Mouse (Mus musculus) intestine, postnatal 0 days (tissue): Measurements from ENCODE around the gene Gpr89. TPM values are rescaled to one million over a fixed set of nuclear protein-coding genes. Genes with fewer than 3 reads are reported as not detected.

ENCODE experiments used
- ATAC-seq: fragments of 200-750 bp; cut with Nextera tagmentation; 2 replicates; pipeline ENCODE4 v1.8.0; 2017; ENCODE audit warnings: mild to moderate bottlenecking, moderate TSS enrichment, moderate library complexity
- H3K27ac ChIP-seq: fragments of 300-500 bp; sonication (generic); 2 replicates; pipeline ENCODE4 v1.5.1; 2014; ENCODE audit warnings: mild to moderate bottlenecking, low read depth, low read length, moderate library complexity
- H3K27me3 ChIP-seq: fragments of 300-500 bp; sonication (generic); replicated peaks from 2 replicates; pipeline ENCODE4 v1.6.1; 2014; ENCODE audit warnings: low read length, mixed read lengths; ENCODE audit not compliant: control insufficient read depth, insufficient read depth
- H3K36me3 ChIP-seq: fragments of 300-500 bp; sonication (generic); 2 replicates; pipeline ENCODE4 v1.6.1; 2014; ENCODE audit warnings: mild to moderate bottlenecking, moderate library complexity; ENCODE audit not compliant: control insufficient read depth, insufficient read depth
- H3K4me1 ChIP-seq: fragments of 300-500 bp; sonication (generic); replicated peaks from 2 replicates; pipeline ENCODE4 v1.6.1; 2014; ENCODE audit warnings: antibody characterized with exemption, low read length, mixed read lengths; ENCODE audit not compliant: control insufficient read depth, insufficient read depth
- H3K4me2 ChIP-seq: fragments of 300-500 bp; sonication (generic); replicated peaks from 2 replicates; pipeline ENCODE4 v1.6.1; 2014; ENCODE audit warnings: low read depth, mild to moderate bottlenecking, moderate library complexity
- H3K4me3 ChIP-seq: fragments of 300-500 bp; sonication (generic); 2 replicates; pipeline ENCODE4 v1.5.1; 2014; ENCODE audit warnings: low read depth, low read length
- H3K9ac ChIP-seq: fragments of 300-500 bp; sonication (generic); 2 replicates; pipeline ENCODE4 v1.6.1; 2014; ENCODE audit warnings: mild to moderate bottlenecking, low read depth, low read length
- H3K9me3 ChIP-seq: fragments of 300-500 bp; sonication (generic); 2 replicates; pipeline ENCODE4 v1.6.1; 2016; ENCODE audit warnings: mixed run types; ENCODE audit not compliant: control insufficient read depth
- CTCF ChIP-seq: sonication (generic); IDR thresholded peaks from 2 replicates; pipeline ENCODE4 v1.5.1; 2016; ENCODE audit warnings: low read depth, mild to moderate bottlenecking, control low read depth, antibody characterized with exemption, moderate library complexity
- WGBS: fragments of 180-500 bp; shearing (Covaris S2); extraction: QIAGEN DNeasy Blood & Tissue Kit; methylation state at CpG from one replicate; pipeline ENCODE4 v1.1.7; 2014; 5-methylcytosine and 5-hydroxymethylcytosine counted together
- polyA plus RNA-seq: library from polyadenylated mRNA; unstranded; fragments of >200 nt; fragmentation: Nextera tagmentation; extraction: Ambion mirVana; gene quantifications from 2 replicates; pipeline ENCODE4 v1.2.1, GENCODE M21; 2015

The Gpr89 gene
- polyA plus RNA-seq, 1 experiment from 2014 or later = 76.6 TPM

DNA sequence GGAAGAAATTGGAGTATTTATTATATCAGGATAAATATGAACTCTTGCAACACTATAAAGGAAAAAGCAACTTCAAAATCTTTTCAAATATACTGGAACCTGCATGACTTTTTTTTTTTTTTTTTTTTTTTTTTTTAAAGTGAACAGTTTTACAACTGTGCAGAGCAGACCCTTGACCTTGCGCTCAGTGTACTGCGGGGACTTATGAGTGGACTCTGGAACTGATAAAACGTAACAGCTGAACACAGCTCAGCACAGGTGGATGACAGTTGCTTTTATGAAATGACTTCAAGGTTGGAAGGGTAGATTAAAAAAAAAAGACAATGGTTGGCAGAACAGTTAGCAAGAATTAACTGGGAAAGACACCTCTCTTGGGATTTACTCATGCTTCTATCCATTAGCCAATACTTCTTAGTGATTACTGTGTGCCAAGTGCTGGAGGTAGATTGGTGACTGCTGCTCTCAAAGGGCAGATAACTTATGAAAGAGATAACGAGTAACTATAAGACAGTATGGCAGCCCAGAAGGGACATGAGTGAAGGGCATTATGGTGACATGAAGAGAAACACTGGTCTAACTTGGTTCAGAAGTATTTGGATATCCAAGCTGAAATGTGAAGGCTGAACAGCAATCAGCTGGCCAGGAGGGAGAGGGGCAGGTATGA is 2.7 kb downstream of the Gpr89 start:
- Histone ChIP-seq H3K27me3 (no peaks in the 10 kb centered on the region), H3K4me3 (no peak overlapping the region), H3K4me2 (0 out of 2 replicates have a peak overlapping the region, but pooled peaks have one; percentile 13), H3K9ac (no peak overlapping the region), H3K9me3 (no peaks in the 10 kb centered on the region), H3K4me1 (peaks cover 4% of the 10 kb centered on the region; the same call in 1 of the 2 replicates), H3K27ac (peak overlapping the region; percentile 77), H3K36me3 (peaks cover 8% of the 10 kb centered on the region)
- WGBS = 42% methylated on average over 4 of the region's 4 CpGs
- no peak for TF ChIP-seq CTCF
- ATAC-seq = peak; percentile 83

GRCm38 (mm10) chr3:96883690-96884089 is 21.5 kb downstream of the Gpr89 start:
- no peak for ATAC-seq
- H3K27me3 ChIP-seq = no peaks in the 10 kb centered on the region
- WGBS = 86% methylated on average over 7 of the region's 7 CpGs
- no peaks in the 10 kb centered on the region for H3K4me1 ChIP-seq
- no peak overlapping the region for H3K9ac ChIP-seq
- H3K9me3 ChIP-seq = no peaks in the 10 kb centered on the region
- TF ChIP-seq CTCF = no peak
- no peak overlapping the region for H3K27ac ChIP-seq
- no peak overlapping the region for H3K4me3 ChIP-seq
- peaks cover 52% of the 10 kb centered on the region for H3K36me3 ChIP-seq
- H3K4me2 ChIP-seq = no peak overlapping the region

DNA sequence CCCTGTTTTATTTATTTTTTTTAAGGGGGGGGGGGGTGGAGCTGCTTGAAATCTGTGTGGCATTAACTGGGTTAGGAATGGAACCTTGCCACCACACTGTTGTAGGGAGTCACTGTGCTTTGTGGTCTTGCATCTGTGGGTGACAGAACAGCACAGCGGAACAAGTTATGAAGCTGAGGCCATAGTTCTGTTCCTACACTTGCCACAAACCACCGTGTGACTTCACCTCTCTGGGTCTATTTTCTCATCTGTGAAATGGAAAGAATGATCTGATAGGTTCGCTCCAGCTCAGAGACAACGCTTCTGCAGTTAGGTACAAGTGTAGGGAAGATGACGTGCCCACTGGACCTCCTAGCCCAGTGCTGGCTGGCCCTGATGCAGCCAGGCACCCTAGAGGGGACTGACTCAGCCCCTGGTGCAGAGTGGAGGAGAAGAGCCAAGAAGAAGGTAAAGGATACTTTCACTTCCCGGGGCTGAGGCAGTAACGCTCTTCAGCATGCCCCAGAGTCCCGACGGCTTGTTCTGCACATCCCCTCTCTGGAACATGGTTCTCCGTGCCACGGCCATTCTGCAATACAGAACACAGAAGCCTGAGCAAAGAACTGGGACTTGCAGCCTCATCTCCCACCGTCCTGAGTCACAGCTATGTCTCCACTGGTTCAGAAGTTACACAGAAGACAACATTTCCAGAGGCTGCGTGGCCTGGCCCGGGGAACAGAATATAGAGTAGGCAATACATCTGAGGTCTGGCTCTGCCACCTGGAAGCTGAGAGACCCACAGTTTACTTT is 22.9 kb downstream of the Gpr89 start:
- no peak for TF ChIP-seq CTCF

DNA sequence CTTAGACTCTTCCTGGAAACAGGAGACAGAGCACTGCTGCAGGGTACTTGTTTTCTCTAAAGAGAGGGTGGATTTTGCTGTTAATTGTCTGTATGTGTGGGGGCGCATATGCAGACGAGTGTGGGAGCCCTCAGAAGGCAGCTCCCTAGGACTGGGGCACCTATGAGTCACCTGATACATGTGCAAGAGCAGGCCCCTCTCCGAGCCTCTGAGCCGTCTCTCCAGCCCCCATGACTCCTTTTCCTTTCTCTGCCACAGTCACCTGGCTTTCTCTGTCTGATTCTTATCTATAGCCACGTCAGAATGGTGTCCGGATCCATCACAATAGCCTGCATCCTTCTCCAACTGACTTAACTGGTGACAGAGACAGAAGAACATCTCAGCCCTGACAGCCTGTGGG is 23.6 kb downstream of the Gpr89 start:
- ATAC-seq = no peak
- peaks cover 45% of the 10 kb centered on the region for H3K36me3 ChIP-seq
- no peak overlapping the region for H3K4me3 ChIP-seq
- H3K9me3 ChIP-seq = no peaks in the 10 kb centered on the region
- 76% methylated on average over 6 of the region's 6 CpGs for WGBS
- no peak for TF ChIP-seq CTCF
- no peaks in the 10 kb centered on the region for H3K27me3 ChIP-seq
- no peak overlapping the region for H3K9ac ChIP-seq
- no peak overlapping the region for H3K27ac ChIP-seq
- H3K4me1 ChIP-seq = no peaks in the 10 kb centered on the region
- no peak overlapping the region for H3K4me2 ChIP-seq

More for the DNA sequence above, 22.9 kb downstream of the Gpr89 start:
- no peaks in the 10 kb centered on the region for H3K27me3 ChIP-seq
- WGBS = 91% methylated on average over 14 of the region's 14 CpGs
- no peaks in the 10 kb centered on the region for H3K4me1 ChIP-seq
- peaks cover 48% of the 10 kb centered on the region for H3K36me3 ChIP-seq
- no peak for ATAC-seq
- no peak overlapping the region for H3K4me3 ChIP-seq
- H3K9ac ChIP-seq = no peak overlapping the region
- H3K27ac ChIP-seq = no peak overlapping the region
- H3K9me3 ChIP-seq = no peaks in the 10 kb centered on the region
- H3K4me2 ChIP-seq = no peak overlapping the region

GRCm38 (mm10) chr3:96880385-96880784 is 24.8 kb downstream of the Gpr89 start:
- Histone ChIP-seq H3K9ac (no peak overlapping the region), H3K4me2 (no peak overlapping the region), H3K27me3 (no peaks in the 10 kb centered on the region), H3K9me3 (no peaks in the 10 kb centered on the region), H3K4me3 (no peak overlapping the region), H3K4me1 (no peaks in the 10 kb centered on the region), H3K36me3 (peaks cover 35% of the 10 kb centered on the region), H3K27ac (peak overlapping the region; percentile 46)
- 82% methylated on average over 4 of the region's 4 CpGs for WGBS
- no peak for TF ChIP-seq CTCF
- ATAC-seq = no peak

- H3K27ac ChIP-seq = no peak overlapping the region
- 77% methylated on average over 9 of the region's 9 CpGs for WGBS
- H3K4me1 ChIP-seq = no peaks in the 10 kb centered on the region
- no peak overlapping the region for H3K4me3 ChIP-seq
- no peak overlapping the region for H3K9ac ChIP-seq
- no peak for TF ChIP-seq CTCF
- H3K36me3 ChIP-seq = peaks cover 31% of the 10 kb centered on the region
- no peaks in the 10 kb centered on the region for H3K9me3 ChIP-seq
- ATAC-seq = no peak
- no peak overlapping the region for H3K4me2 ChIP-seq
- no peaks in the 10 kb centered on the region for H3K27me3 ChIP-seq
These were observed 25.6 kb downstream of the Gpr89 start for GRCm38 (mm10) chr3:96879536-96879935.
